Mouse (Mus musculus) B cell, adult 2 months (primary cell): ENCODE data around the gene Insl3.
"Not testable (repeated sequence)": the region's sequence is repeated elsewhere in the genome, so short reads cannot be mapped to it uniquely, and the experiment has no call there.

Source experiments
- DNase-seq, 2 experiments: peaks; one replicate each; pipeline ENCODE4 v3.0.0; 2022

Gene Insl3

DNA sequence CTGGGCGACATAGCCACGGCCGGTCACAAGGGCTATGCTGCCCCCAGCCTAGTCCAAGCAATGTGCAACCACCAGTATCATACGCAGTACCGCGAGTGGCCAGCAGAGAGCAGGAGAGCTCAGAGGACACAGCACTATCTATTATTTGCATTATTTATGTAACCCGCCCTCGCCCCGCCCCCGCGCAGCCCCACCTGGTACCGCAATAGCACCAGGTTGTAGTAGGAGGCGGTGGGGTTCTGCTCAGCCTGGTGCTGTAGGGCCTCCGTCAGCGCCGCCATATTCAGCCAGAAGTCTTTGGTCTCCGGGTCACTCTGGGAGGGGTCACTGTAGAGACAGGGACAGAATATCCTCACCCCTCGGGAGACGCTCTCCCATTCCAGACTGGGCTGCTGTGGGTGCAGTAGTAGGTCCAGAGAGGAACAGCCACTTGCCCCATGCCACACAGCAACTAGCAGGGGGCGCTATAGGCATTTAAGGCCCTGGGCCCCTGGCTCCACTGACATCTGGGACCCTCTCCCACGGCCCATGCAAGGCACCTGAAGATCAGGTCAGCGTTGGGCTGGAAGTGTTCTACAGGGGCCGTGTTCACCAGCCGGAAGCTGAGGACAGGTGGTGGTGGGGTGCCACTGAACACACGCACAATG is 20.9 kb downstream of the Insl3 start:
- DNase-seq: peak; percentile 88 to 89

DNA sequence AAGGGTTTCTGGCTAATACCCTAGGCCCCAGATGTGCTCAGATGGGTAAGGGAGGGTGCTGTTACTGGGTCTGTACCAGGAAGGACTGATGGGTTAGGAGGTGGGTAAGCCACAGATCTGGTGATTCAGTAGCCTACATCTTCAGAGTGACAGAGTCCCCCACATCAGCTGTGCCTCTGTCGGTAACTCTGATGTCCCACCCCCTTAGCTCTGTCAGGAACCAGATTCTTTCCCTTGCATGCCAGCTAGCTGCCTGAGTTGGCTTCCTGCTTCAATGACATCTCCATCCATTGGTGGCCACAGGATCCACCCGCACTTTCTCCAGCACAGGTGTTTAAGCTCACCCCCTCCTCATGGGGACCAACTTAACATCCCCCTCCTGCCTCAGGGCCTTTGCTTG is 22.6 kb downstream of the Insl3 start:
- no peak for DNase-seq

DNA sequence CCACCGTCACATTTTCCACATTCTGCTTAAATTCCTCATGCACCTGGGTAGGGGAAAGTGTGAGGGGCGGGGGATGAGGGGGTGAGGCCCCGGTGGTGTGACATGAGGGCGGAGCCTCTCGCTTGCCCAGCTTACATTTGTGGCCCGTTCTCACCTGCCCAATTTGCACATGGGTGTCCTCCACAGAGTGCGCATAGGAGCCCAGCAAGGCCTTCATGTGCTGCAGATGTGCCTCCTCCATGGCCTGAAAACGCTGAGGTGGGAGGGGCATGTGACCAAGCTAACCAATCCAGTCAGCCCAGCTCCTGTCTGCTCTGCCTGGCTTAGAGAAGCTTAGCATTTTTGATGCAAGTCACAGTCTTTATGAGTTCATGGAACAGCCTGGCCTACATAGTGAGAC is 26.5 kb downstream of the Insl3 start:
- DNase-seq: no peak

- no peak for DNase-seq
Observed at GRCm38 (mm10) chr8:71716561-71717053, 27.6 kb downstream of the Insl3 start.

DNA sequence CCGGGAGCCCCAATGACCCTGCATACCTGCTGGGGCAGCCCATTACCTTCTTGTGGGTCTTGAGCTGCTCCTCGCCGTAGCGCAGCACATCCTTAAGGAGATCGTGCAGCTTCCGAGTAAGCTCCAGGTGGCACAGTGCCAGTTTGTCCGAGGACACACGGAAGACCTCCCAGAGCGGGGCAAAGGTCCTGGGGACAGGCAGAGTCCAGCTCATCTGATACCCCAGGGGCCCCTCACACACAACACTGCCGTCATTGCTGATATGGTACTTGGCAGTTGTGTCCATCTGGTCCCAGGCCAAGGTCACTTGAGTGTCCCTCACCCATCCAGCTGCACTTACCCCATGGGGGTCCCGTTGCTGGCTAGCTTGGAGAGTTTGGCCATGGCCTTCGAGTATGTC is 28.1 kb downstream of the Insl3 start:
- no peak for DNase-seq

DNA sequence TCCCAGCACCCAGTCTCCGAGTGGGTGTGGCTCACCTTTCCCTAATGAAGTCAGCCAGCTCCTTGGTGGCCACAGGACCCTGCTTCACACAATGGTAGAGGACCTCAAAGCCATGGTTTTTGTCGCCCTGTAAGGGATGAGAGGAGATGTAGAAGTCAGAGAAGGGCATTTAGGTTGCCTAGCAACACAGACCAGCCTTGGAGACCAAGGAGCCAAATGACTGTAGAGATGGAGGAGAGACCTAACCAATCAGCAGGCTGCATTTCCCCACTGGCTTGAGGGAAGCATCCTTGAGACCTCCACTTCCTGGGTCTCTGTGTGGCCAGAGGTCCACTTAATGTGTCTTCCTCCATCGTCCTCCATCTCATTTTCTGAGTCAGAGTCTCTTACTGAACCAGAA is 29.2 kb downstream of the Insl3 start:
- DNase-seq: no peak

GRCm38 (mm10) chr8:71719218-71719617 is 30.2 kb downstream of the Insl3 start:
- no peak for DNase-seq

GRCm38 (mm10) chr8:71719928-71720457 is 31.0 kb downstream of the Insl3 start:
- DNase-seq: no peak

- peak; percentile 86 to 89 for DNase-seq
Observed at GRCm38 (mm10) chr8:71723047-71723551, 34.1 kb downstream of the Insl3 start.

GRCm38 (mm10) chr8:71724389-71724788 is 35.4 kb downstream of the Insl3 start:
- DNase-seq: no peak

- peak; percentile 92 to 93 for DNase-seq
Observed at GRCm38 (mm10) chr8:71725122-71725924, 36.3 kb downstream of the Insl3 start, which contains the start of gene Fcho1. Fcho1 (minus strand) TSS chr8:71725716.

DNA sequence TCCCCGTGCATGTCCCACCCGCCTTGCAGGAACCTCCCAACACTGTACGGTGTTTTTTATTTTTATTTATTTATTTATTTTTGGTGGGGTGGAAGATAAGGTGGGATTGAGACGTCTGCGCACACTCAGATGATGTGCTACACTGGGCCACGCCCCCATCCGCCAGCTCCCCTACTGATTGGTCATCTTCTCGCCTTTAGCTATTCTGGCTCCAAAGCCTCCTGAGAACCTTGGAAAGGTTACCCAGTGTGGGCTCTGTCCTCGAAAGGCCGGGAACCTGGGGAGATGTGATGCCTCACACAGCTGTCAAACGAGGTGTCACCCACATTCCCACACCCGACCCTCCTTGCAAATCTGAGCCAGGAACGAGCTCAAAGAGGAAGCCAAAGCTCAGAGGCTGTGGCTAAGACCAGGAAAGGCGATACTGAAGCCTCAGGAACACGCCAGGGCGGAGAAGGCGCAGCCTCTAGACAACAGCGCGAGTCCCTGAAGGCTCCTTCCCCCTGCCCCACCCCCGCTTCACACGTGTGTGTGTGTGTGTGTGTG is 39.3 kb downstream of the Insl3 start:
- DNase-seq: no peak

DNA sequence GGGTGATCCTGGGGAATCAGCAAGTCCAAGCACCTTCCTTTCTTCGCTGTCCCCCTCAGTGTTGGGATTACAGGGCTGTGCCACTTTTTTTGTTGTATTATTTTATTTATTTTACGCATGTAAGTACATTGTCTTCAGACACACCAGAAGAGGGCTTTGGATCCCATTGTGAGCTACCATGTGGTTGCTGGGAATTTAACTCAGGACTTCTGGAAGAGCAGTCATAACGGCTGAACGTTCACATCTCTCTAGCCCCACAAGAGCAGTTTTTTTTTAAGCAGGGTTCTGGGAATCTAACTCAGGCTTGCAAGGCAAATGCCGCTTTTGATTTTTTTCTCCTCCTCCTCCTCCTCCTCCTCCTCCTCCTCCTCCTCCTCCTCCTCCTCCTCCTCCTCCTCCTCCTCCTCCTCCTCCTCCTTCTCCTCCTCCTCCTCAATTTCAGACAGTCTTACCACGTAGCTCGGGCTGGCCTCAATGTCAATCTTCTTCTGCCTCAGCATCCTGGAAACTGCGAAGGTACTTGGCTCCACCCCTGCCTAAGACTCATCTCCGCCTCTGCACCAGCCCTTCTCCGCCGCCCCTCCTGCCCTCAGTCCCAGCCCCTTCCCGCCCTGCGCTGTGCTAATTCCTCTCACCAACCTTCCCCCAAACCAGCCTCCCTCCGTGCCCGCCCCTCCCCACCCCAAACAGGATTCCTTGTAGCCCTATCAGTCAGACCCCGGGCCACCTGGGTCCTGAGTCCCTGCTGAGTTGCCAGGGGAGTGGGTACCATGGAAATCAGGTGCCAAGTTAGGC is 40.0 kb downstream of the Insl3 start:
- no peak for DNase-seq

DNA sequence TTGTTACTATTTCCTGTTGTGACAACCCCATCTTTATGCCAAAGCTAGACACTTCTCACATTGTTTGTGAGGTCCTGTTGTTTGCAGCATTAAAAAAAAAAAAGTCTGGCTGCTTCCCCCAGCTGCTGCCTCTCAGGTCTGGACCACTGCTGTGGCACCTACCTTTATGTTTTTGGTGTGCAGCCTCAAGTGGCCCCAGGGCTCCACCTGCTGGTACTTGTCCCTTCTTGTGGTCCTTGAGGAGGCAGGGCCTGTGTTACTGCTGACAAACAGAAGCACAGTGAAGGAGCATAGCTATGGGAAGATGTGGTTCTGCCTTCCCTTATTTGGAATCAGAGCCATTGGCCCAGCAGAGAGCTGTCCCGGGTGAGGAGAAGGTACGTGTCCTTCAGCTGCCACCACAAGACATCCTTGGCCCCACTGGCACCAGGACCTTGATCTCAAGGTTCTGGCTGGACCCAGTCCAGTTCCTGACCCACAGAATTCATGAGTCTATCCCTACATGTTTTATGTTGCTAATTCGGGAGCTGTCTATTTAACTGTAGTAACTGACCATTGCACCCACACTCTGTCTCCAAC is 42.7 kb downstream of the Insl3 start:
- DNase-seq: peak; percentile 82 to 83

DNA sequence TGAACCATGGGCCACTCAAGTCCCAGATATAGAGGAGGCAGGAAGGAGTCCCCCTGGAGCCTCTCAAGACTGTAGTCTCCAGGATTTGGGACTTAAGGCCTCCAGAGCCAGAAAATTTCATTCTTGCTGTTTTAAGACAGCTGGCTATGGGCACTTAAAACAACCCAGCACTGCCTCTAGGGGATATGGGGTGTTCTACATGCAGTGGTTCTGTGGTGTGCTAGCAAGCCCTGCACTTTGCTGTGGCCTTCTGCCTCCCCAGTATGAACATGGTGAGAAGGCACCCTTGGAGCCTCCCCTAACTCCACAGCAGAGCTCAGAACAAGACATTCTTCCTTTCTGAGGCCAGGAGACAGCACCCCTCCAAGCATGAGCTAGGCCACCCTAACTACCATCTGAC is 49.3 kb downstream of the Insl3 start:
- not testable (repeated sequence) for DNase-seq
